Mouse (Mus musculus): ENCODE measurements around the gene Olfr658. TPM values are rescaled to one million over a fixed set of nuclear protein-coding genes. Genes with fewer than 3 reads are reported as not detected.

The Olfr658 gene
- not detected for total RNA-seq (2021)

GRCm38 (mm10) chr7:104646841-104647482 is at the start of gene Olfr658:
Olfr658 (minus strand) TSS chr7:104647305.
- peak in 1 of 2 experiments; percentile 11 for DNase-seq (ENCODE audit: extremely low spot score in 1 of 2, low spot score in 1 of 2)

- DNase-seq (ENCODE audit: extremely low spot score in 1 of 2, low spot score in 1 of 2) = no peak
Observed at GRCm38 (mm10) chr7:104686201-104686600, 39.1 kb upstream of the Olfr658 start, which contains the start of gene Olfr661. Olfr661 (plus strand) TSS chr7:104686501.

- no peak for DNase-seq (ENCODE audit: extremely low spot score in 1 of 2, low spot score in 1 of 2)
Observed at GRCm38 (mm10) chr7:104666453-104666852, 19.3 kb upstream of the Olfr658 start, which contains the start of gene Olfr659. Olfr659 (plus strand) TSS chr7:104666753.

GRCm38 (mm10) chr7:104624494-104624893 is 22.6 kb downstream of the Olfr658 start, which contains the start of gene Olfr657:
Olfr657 (plus strand) TSS chr7:104624794.
- no peak for DNase-seq (ENCODE audit: extremely low spot score in 1 of 2, low spot score in 1 of 2)

- no peak for DNase-seq (ENCODE audit: extremely low spot score in 1 of 2, low spot score in 1 of 2)
Observed at GRCm38 (mm10) chr7:104613655-104614054, 33.5 kb downstream of the Olfr658 start, which contains the start of gene Olfr656. Olfr656 (plus strand) TSS chr7:104613955.

GRCm38 (mm10) chr7:104604727-104605126 is 42.4 kb downstream of the Olfr658 start:
- no peak for DNase-seq (ENCODE audit: extremely low spot score in 1 of 2, low spot score in 1 of 2)

GRCm38 (mm10) chr7:104603173-104603572 is 43.9 kb downstream of the Olfr658 start:
- DNase-seq (ENCODE audit: extremely low spot score in 1 of 2, low spot score in 1 of 2) = peak in 1 of 2 experiments; percentile 9

GRCm38 (mm10) chr7:104601679-104602078 is 45.4 kb downstream of the Olfr658 start, which contains the start of gene Olfr655:
Olfr655 (minus strand) TSS chr7:104601779.
- no peak for DNase-seq (ENCODE audit: extremely low spot score in 1 of 2, low spot score in 1 of 2)

Other genes with a start within 250 kb of the Olfr658 start
- gene Trim30c, start 246.5 kb downstream of the Olfr658 start, total RNA-seq (2021) = not detected
- gene Trim30a, start 182.1 kb downstream of the Olfr658 start, total RNA-seq (2021) = under 1 TPM; 0.42 to 0.86 TPM
- under 1 TPM; 0.49 to 0.61 TPM for gene Trim30d, start 139.5 kb downstream of the Olfr658 start, total RNA-seq (2021)
- gene Olfr651, start 97.2 kb downstream of the Olfr658 start, total RNA-seq (2021) = not detected
- gene Olfr652, start 86.4 kb downstream of the Olfr658 start, total RNA-seq (2021) = not detected
- gene Olfr653, start 70.0 kb downstream of the Olfr658 start, total RNA-seq (2021) = not detected
- gene Olfr654, start 60.3 kb downstream of the Olfr658 start, total RNA-seq (2021) = not detected
- gene Olfr655, start 45.5 kb downstream of the Olfr658 start, total RNA-seq (2021) = not detected
- gene Olfr656, start 33.4 kb downstream of the Olfr658 start, total RNA-seq (2021) = not detected
- gene Olfr657, start 22.5 kb downstream of the Olfr658 start, total RNA-seq (2021) = not detected
- not detected for gene Olfr659, start 19.4 kb upstream of the Olfr658 start, total RNA-seq (2021)
- not detected for gene Olfr661, start 39.2 kb upstream of the Olfr658 start, total RNA-seq (2021)
- not detected for gene Usp17le, start 130.2 kb upstream of the Olfr658 start, total RNA-seq (2021)
- gene Usp17lb, start 195.3 kb upstream of the Olfr658 start, total RNA-seq (2021) = not detected
- gene Usp17la, start 209.7 kb upstream of the Olfr658 start, total RNA-seq (2021) = not detected
- gene Olfr665, start 230.7 kb upstream of the Olfr658 start, total RNA-seq (2021) = not detected
- gene Olfr666, start 248.6 kb upstream of the Olfr658 start, total RNA-seq (2021) = not detected

Measured in layer of hippocampus, postnatal 25 days (tissue).